Comparison of ENCODE assay signal across 12 mouse cellular contexts in the genomic region with DNA sequence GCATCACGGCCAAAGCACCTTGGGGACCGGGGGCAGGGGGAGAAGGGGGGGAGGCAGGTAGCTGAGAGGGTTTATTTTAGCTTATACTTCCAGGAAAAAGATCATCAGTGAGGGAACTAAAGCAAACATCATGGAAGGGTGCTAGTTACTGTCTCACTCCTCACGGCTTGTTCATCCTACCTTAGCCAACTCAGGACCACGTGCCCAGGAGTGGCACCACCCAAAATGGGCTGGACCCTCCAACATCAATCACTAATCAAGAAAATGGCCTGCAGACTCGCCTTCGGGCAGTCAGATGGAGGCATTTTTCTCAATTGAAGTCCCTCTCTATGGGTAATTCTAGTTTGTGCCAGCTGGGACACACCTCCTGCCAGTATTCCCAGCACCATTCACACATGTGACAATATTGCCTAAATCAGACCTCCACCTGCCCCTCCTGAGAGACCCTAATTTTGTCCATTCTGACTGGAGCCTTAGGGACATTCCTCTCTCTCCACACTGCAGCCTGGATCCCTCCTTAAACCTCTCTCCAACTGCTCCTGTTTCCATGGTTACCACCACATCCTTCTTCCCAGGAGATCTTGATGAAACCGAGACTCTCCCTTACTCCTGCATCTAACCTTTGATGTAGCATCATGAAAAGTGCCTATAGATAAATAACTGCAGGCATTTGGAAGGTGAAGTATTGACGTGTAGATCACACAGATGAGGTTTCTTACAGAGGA.
A peak's percentile ranks its signal among the peaks of the same experiment; 100 is the strongest.
DNase-seq lines count a peak whose midpoint lies in the region; ATAC-seq and TF ChIP-seq lines count a peak whose summit lies in the region.
"Had no signal": no experiment of that assay in that cellular context is flagged by ENCODE, and none has a peak within 500 bp of the region (broad histone marks: within the 10 kb centered on the region; RNA-seq: fewer than 3 reads in every experiment).

No protein-coding gene starts in this region.

- no peak overlapping the region for H3K4me2 ChIP-seq in hindbrain, embryonic 12.5 days (replicated peaks)
- H3K4me2 ChIP-seq in midbrain, embryonic 16.5 days (ENCODE audit: low read length) = no peak overlapping the region
- H3K4me2 ChIP-seq: limb, embryonic 13.5 days; lung, embryonic 14.5 days had no signal

- no peaks in the 10 kb centered on the region for H3K27me3 ChIP-seq in hindbrain, embryonic 12.5 days
- no peaks in the 10 kb centered on the region for H3K27me3 ChIP-seq in midbrain, embryonic 16.5 days (ENCODE audit: control insufficient read depth, insufficient read depth, low read depth, low read length)
- H3K27me3 ChIP-seq: limb, embryonic 13.5 days had no signal

- no peaks in the 10 kb centered on the region for H3K9me3 ChIP-seq in hindbrain, embryonic 12.5 days (replicated peaks)
- H3K9me3 ChIP-seq in midbrain, embryonic 16.5 days (replicated peaks; ENCODE audit: control insufficient read depth, low read length, poor library complexity, severe bottlenecking) = no peaks in the 10 kb centered on the region
- H3K9me3 ChIP-seq: limb, embryonic 13.5 days had no signal

- ATAC-seq in hindbrain, embryonic 12.5 days (ENCODE audit: low FRiP score) = peak; percentile 44
- ATAC-seq in midbrain, embryonic 16.5 days = peak; percentile 85
- ATAC-seq: CD4-positive, CD25-positive, alpha-beta regulatory T cell, adult 4 months had no signal

- TF ChIP-seq CTCF in brain, embryonic 14.5 days (IDR thresholded peaks at IDR 0.05; ENCODE audit: borderline replicate concordance, extremely low read depth, insufficient read depth, insufficient read length) = no peak

- peaks cover 9% of the 10 kb centered on the region for H3K4me1 ChIP-seq in hindbrain, embryonic 12.5 days
- peaks cover 27% of the 10 kb centered on the region for H3K4me1 ChIP-seq in midbrain, embryonic 16.5 days (ENCODE audit: control insufficient read depth, insufficient read depth, low read length)
- H3K4me1 ChIP-seq: limb, embryonic 13.5 days had no signal

- no peak overlapping the region for H3K4me3 ChIP-seq in hindbrain, embryonic 12.5 days
- no peak overlapping the region for H3K4me3 ChIP-seq in midbrain, embryonic 16.5 days (ENCODE audit: low read depth, low read length)
- H3K4me3 ChIP-seq: limb, embryonic 13.5 days had no signal

- peak; percentile 25 for DNase-seq in layer of hippocampus, adult 9-11 months
- DNase-seq in layer of hippocampus, postnatal 25 days (ENCODE audit: extremely low spot score in 1 of 2, low spot score in 1 of 2) = no peak
- peak; percentile 83 for DNase-seq in brain, embryonic 14.5 days (ENCODE audit: low read depth)
- DNase-seq in thymus, postnatal 4 days = no peak
- DNase-seq in c-Kit-positive CD71-positive TER-119-positive erythroid progenitor cells, embryonic 14.5 days (ENCODE audit: low spot score) = no peak
- DNase-seq: cerebellum, adult 11 months; lung, embryonic 14.5 days; thymus, postnatal 14 days had no signal

- no peak for TF ChIP-seq POLR2A in brain, embryonic 14.5 days (IDR thresholded peaks at IDR 0.05; ENCODE audit: borderline replicate concordance, extremely low read depth, insufficient read depth, insufficient read length, poor library complexity, severe bottlenecking)

- H3K36me3 ChIP-seq in hindbrain, embryonic 12.5 days = no peaks in the 10 kb centered on the region
- H3K36me3 ChIP-seq in midbrain, embryonic 16.5 days (ENCODE audit: control insufficient read depth, insufficient read depth, low read length) = no peaks in the 10 kb centered on the region
- H3K36me3 ChIP-seq: limb, embryonic 13.5 days had no signal

- H3K27ac ChIP-seq in hindbrain, embryonic 12.5 days = no peak overlapping the region
- H3K27ac ChIP-seq in midbrain, embryonic 16.5 days (ENCODE audit: low read length) = peak overlapping the region; percentile 78
- H3K27ac ChIP-seq: limb, embryonic 13.5 days had no signal

- 53% methylated on average over 8 of the region's 8 CpGs for WGBS in hindbrain, embryonic 12.5 days
- WGBS in midbrain, embryonic 16.5 days = 39% methylated on average over 8 of the region's 8 CpGs

- no peak overlapping the region for H3K9ac ChIP-seq in hindbrain, embryonic 12.5 days
- H3K9ac ChIP-seq in midbrain, embryonic 16.5 days (ENCODE audit: low read depth, low read length) = no peak overlapping the region
- H3K9ac ChIP-seq: limb, embryonic 13.5 days; lung, embryonic 14.5 days had no signal

Comparison
In these comparisons a context has a peak if more than half of its experiments do, and no peak if none do; other contexts are left out.
1. DNase-seq: peak in layer of hippocampus, adult 9-11 months (single experiment) and brain, embryonic 14.5 days (single experiment); none in layer of hippocampus, postnatal 25 days (0 of 2), thymus, postnatal 4 days (single experiment) and c-Kit-positive CD71-positive TER-119-positive erythroid progenitor cells, embryonic 14.5 days (single experiment).